Mouse (Mus musculus): Measurements from ENCODE around the gene Asb13.
A peak's percentile ranks its signal among the peaks of the same experiment; 100 is the strongest.

Asb13 gene

DNA sequence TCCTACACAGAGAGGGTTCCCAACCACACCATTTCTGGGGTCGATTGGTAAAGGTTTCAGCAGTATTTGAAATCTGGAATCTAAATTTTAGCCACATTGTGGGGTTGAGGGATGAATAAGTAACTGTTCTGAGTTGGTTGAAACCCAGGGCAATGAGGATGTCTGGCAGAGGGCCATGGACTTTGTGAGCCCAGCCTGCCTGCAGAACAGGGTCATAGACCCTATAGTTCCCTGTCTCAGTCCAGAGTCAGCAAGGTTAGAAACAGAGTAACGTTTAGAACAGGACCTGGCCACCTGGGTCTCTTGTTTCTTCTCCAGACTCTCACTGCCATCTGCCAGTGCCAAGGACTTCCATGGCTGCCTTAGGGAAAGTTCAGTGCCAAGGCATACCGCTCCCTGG lies 30.4 kb downstream of the Asb13 start:
- DNase-seq (ENCODE audit: low read depth) = no peak

DNA sequence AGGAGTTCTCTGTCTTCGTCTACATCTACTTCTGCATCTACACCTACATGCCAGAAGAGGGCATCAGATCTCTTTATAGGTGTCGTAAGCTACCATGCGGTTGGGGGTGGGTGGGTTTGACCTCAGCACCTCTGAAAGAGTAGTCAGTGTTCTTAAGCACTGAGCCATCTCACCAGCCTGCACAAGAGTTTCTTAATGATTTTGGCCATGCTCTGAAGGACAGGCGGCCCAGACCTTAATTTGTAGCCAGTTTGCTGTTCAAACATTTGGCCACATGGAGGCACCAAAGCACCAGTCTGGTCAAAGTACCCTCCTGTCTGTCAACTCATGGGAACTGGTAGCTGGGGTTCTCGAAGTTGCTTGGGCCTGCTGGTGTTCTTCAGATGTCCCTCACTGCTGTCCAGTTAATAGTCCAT lies 31.5 kb downstream of the Asb13 start:
- DNase-seq (ENCODE audit: low read depth) = peak; percentile 47

DNA sequence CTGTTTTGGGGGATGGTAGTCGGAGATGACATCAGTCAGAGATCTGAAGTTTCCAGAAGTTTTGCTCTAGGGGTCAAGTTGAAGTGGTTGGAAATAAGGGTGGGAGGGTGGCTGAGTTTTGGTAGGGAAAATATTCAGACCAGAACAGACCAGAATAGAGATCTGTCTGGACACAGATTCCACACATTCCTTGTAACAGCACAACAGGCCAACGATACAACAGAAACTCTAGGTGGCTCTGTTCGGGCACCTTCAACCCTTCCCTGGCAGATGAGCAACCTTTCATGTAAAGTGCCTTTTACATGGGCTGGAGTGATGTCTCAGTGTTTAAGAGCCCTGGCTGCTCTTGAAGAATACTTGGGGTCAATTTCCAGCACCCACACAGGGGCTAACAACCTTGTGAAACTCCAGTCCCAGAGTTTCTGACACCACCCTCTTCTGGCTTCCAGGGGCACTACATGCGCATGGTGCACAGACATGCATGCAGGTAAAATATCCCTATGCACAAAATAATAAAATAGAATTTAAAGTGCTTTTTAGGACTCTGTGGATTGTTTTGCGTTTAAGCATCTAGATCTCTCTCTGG lies 33.5 kb downstream of the Asb13 start:
- DNase-seq (ENCODE audit: low read depth) = no peak

DNA sequence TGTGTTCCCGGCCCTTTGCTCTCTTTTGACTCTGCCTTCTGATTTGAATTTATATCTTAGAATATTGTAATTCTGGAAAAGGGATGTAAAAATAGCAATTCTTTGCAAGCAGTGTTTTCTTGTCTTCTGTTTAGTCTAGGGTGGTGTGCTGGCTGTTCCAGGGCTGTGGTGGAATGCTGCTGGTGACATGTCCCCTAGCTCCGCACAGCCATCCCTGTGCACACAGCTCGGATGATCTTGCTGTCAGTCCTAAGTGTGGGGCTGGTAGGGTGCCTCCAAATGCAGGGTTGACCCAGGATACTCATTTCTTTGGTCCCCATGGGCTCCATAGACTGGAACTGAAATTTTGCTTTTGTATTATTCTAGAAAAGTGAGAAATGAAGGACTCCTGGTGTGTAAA lies 34.2 kb downstream of the Asb13 start:
- no peak for DNase-seq (ENCODE audit: low read depth)

DNA sequence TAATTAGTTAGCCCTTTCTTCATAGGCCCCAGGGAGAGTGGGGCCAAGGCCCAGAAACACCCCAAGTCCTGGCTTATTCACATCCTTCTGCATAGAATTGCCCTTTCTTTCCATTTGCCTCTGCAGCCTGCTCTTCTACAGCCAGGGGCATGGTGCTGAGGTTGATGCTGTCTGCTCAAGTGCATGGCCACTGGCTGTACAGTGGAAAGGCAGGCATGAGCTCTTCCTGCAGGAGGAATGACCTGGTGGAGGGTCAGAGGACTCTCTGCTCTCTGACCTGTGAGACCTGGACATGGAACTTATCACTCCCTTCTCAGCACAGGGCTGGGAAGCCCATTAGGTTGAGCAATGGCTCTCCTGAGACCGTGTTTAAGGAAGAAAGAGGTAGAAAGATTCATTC lies 35.8 kb downstream of the Asb13 start:
- no peak for DNase-seq (ENCODE audit: low read depth)

DNA sequence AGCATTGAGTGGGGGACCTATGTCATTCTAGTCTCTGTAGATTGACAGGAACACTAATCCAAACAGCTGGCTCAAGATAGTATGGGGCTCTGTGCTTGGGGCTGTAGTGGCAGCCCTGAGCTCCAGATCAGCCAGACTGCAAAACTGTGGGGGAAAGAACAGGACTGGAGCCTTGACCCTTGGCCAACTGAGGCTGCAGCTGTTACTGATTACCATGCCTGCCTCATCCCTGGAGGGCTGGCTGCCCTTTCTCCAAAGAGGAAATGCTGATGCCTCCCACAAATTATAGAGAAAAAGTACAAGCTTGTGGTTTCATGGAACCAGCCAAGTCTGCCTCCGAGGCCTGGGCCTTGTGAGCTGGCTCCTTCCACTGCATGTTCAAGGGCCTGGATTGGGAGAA lies 36.2 kb downstream of the Asb13 start:
- DNase-seq (ENCODE audit: low read depth) = no peak

DNA sequence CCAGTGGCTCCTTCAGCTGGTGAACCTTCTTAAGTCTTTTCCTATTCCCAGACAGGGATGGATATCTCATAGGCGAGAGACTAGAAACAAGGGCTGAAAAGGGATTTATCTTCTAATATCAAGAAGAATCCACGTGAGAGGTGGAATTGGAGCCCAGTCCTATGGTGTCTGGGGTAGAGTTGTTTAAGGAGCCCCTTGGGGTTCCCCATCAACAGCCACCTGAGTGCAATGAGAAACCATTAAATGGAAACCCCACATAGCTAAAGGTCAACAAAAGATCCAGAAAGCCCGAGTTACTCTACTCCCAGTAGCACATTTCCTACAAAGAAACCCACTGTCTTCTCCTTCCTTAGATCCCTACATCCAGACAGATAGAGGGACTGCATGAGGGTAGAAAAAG lies 39.3 kb downstream of the Asb13 start:
- no peak for DNase-seq (ENCODE audit: low read depth)

DNA sequence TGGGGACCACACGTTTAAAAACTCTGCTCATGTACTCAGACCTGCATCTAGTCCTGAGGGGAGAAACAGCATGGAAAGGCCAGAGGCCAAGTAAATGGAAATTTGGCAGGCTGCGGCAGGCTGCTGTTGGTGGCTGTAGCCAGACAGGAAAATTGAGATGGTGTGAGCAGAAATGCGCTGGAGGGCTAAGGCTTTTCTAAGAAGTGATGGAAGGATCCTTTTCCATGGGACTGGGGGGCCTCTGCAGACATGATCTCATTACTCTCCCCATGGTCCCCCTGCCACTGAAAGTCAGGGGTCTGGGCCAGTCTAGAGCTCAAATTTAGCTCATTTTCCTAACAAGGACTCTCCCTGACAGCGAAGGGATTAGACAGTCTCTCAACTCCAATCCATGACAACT lies 39.8 kb downstream of the Asb13 start:
- DNase-seq (ENCODE audit: low read depth) = no peak

DNA sequence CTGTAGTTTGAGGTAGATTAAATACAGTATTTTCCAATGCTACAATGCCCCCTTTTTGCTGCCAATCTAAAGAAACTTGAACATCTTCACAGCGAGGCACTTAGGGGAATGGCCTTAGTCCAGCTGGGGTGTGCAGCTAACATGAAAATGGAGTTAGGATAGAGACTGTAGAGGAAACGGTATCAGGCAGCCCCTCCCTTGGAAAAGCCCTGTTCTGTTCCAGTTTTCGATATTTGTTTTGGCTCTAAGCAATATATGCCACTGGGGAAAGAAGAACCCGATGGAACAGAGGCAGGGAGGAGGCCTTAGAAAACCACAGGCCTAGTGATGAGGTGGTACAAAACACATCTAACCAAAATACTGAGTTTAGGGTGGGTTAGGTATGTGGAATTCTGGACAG lies 42.0 kb downstream of the Asb13 start:
- no peak for DNase-seq (ENCODE audit: low read depth)

DNA sequence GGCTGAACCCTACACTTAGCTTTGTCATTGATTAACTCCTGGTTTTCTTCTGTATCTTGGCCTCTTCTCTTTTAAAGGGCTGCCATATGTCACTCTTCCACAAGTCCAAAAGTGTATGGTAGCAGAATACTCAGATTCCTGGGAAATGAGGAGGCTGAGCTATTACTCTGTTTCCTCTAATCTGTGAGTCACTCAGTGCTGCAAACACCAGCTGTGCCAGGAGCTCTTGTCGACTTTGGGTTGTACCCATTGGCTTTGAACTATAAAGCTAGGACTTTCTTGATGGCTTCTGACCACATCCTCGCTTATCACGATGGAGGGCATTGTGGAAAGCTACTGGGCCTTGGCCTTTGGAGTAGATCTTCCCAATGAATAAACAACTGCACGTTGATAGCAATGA lies 45.3 kb downstream of the Asb13 start:
- no peak for DNase-seq (ENCODE audit: low read depth)

DNA sequence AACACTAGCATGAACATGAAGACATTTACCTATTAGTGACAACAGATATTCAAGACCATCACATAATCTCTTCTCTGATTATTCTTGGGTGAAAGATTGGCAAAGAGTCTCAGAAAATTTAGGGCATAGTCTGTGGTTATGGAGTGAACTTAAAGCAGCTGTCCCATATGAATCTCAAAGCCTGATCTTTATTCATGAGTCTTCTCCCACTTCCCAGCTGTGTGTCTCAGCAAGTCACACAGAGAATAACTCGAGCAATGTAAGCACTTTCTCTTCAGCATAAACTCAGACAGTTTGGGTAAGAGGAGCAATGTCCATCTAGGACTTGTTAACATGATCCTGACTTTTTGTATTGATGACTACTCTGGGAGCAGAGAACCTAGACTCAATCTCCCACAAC lies 52.5 kb downstream of the Asb13 start:
- no peak for DNase-seq (ENCODE audit: low read depth)

DNA sequence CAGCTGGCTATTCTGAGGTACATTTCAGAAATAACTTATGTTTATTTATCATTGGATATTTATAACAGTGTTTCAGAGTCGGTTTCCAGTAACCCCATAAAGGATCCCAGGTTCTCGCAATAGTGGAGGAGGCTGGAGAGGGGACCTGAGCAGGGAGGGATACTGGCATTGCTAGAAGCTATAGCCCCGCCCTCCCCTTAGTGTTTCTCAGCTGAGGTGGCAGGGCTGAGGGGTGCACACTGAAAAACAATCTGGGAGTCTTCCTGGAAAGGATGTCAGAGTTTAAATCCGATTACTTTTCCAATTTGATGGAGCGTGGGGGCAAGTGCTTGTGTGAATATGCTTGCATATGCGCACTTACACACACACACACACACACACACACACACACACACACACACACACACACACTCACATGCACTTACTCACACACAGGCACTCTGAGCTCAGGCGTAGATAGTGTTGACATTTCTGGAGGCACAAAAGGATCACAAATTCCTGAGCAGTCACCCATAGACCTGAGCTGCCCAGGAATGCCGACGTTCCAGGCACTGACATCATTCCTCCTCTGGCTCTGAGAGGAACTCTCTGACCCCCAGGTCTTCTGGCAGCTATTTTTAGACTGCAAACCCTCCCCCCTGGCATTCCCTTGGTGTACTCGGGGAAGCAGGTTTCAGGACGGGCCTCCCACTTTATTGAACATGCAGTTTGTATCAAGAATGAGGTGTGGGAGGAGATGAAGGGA lies 60.9 kb downstream of the Asb13 start:
- no peak for DNase-seq (ENCODE audit: low read depth)

DNA sequence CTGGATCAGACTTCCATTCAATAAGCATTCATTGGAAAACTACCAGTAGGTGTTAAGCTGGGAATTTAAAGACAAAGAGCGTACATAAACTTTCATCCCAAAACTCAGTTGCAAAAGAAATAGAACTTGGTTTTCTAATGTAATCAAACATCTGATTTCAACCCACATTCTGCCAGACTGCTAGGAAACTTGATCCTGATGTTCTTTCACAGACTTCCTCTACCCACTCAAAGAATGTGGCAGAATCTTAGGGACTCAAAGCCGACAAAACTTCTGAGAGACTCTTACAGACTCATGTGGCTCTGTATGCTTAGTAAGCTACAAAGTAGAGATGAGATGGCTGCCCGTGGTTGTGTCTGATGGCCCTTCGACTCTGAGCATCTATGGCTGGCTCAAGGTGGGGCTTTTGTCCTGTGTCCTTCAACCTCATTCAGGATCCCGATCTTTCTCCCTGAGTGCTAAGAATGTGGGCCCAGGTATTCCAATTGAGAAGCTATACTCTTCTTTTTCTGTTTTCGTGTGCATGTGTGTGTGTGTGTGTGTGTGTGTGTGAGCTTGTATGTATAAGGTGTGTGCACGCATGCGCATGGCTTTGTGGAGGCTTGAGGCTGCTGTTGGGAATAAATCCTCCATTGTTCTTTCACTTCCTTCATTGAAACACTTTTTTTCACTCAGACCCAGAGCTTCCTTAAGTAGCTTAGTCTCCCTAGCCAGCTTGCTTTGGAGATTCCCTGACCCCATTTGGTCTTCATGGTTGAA lies 63.3 kb downstream of the Asb13 start:
- DNase-seq (ENCODE audit: low read depth) = no peak

DNA sequence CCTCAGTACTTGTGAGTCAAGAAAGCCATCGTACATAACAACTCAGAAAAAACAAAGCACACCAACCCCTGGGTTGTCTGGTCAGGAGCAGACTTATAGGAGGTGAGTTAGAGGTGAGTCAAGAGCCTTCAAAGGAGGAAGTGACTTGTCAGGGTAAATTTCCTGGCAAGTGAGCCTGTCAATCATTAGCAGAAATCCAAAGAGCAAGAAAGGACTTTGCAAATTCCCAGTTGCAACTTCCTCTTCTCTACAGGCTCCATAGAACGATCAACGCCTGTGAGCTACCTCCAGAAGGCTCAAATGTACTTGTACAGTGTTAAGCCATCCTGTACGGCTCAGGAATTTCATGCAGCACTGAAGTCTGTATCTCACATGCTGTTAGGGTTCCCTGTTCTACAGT lies 66.9 kb downstream of the Asb13 start:
- DNase-seq (ENCODE audit: low read depth) = no peak
